Mouse (Mus musculus) intestine, postnatal 0 days (tissue): ENCODE measurements around the gene Prrx2. TPM values are rescaled to one million over a fixed set of nuclear protein-coding genes. Genes with fewer than 3 reads are reported as not detected.

Experiments used
- ATAC-seq: fragments of 200-750 bp; cut with Nextera tagmentation; 2 replicates; pipeline ENCODE4 v1.8.0; 2017; ENCODE audit warnings: mild to moderate bottlenecking, moderate TSS enrichment, moderate library complexity
- H3K27ac ChIP-seq: fragments of 300-500 bp; sonication (generic); 2 replicates; pipeline ENCODE4 v1.5.1; 2014; ENCODE audit warnings: mild to moderate bottlenecking, low read depth, low read length, moderate library complexity
- H3K27me3 ChIP-seq: fragments of 300-500 bp; sonication (generic); replicated peaks from 2 replicates; pipeline ENCODE4 v1.6.1; 2014; ENCODE audit warnings: low read length, mixed read lengths; ENCODE audit not compliant: control insufficient read depth, insufficient read depth
- H3K36me3 ChIP-seq: fragments of 300-500 bp; sonication (generic); 2 replicates; pipeline ENCODE4 v1.6.1; 2014; ENCODE audit warnings: mild to moderate bottlenecking, moderate library complexity; ENCODE audit not compliant: control insufficient read depth, insufficient read depth
- H3K4me1 ChIP-seq: fragments of 300-500 bp; sonication (generic); replicated peaks from 2 replicates; pipeline ENCODE4 v1.6.1; 2014; ENCODE audit warnings: antibody characterized with exemption, low read length, mixed read lengths; ENCODE audit not compliant: control insufficient read depth, insufficient read depth
- H3K4me2 ChIP-seq: fragments of 300-500 bp; sonication (generic); replicated peaks from 2 replicates; pipeline ENCODE4 v1.6.1; 2014; ENCODE audit warnings: low read depth, mild to moderate bottlenecking, moderate library complexity
- H3K4me3 ChIP-seq: fragments of 300-500 bp; sonication (generic); 2 replicates; pipeline ENCODE4 v1.5.1; 2014; ENCODE audit warnings: low read depth, low read length
- H3K9ac ChIP-seq: fragments of 300-500 bp; sonication (generic); 2 replicates; pipeline ENCODE4 v1.6.1; 2014; ENCODE audit warnings: mild to moderate bottlenecking, low read depth, low read length
- H3K9me3 ChIP-seq: fragments of 300-500 bp; sonication (generic); 2 replicates; pipeline ENCODE4 v1.6.1; 2016; ENCODE audit warnings: mixed run types; ENCODE audit not compliant: control insufficient read depth
- CTCF ChIP-seq: sonication (generic); IDR thresholded peaks from 2 replicates; pipeline ENCODE4 v1.5.1; 2016; ENCODE audit warnings: low read depth, mild to moderate bottlenecking, control low read depth, antibody characterized with exemption, moderate library complexity
- WGBS: fragments of 180-500 bp; shearing (Covaris S2); extraction: QIAGEN DNeasy Blood & Tissue Kit; methylation state at CpG from one replicate; pipeline ENCODE4 v1.1.7; 2014; 5-methylcytosine and 5-hydroxymethylcytosine counted together
- polyA plus RNA-seq: library from polyadenylated mRNA; unstranded; fragments of >200 nt; fragmentation: Nextera tagmentation; extraction: Ambion mirVana; gene quantifications from 2 replicates; pipeline ENCODE4 v1.2.1, GENCODE M21; 2015

The Prrx2 gene
- polyA plus RNA-seq, 1 experiment from 2014 or later, result 0.74 TPM

- Histone ChIP-seq H3K4me1 (peaks cover 11% of the 10 kb centered on the region; the same call in 1 of the 2 replicates), H3K9me3 (no peaks in the 10 kb centered on the region), H3K9ac (0 out of 2 replicates have a peak overlapping the region, but pooled peaks have one; percentile 73), H3K27ac (no peak overlapping the region), H3K36me3 (no peaks in the 10 kb centered on the region), H3K4me3 (peak overlapping the region; percentile 69), H3K4me2 (peak overlapping the region; percentile 85), H3K27me3 (no peaks in the 10 kb centered on the region)
- ATAC-seq, result peak; percentile 16
- WGBS, result 6% methylated on average over 28 of the region's 28 CpGs
- no peak for TF ChIP-seq CTCF
These were observed 27.6 kb upstream of the Prrx2 start for GRCm38 (mm10) chr2:30807147-30807647.

- peak within 1 kb of the TSS; percentile 80 for H3K27ac ChIP-seq
- no peaks in the 10 kb centered on the region for H3K36me3 ChIP-seq
- H3K4me2 ChIP-seq, result peak within 1 kb of the TSS; percentile 85
- H3K9ac ChIP-seq, result peak within 1 kb of the TSS; percentile 73
- peak within 1 kb of the TSS; percentile 69 for H3K4me3 ChIP-seq
- no peaks in the 10 kb centered on the region for H3K9me3 ChIP-seq
- TF ChIP-seq CTCF, result no peak
- ATAC-seq, result peak; percentile 99
- under 1% methylated on average over 44 of the region's 44 CpGs for WGBS
- H3K4me1 ChIP-seq, result peaks cover 11% of the 10 kb centered on the region; the same call in 1 of the 2 replicates
- H3K27me3 ChIP-seq, result no peaks in the 10 kb centered on the region
These were observed 27.0 kb upstream of the Prrx2 start, which contains the start of gene Ntmt1 for GRCm38 (mm10) chr2:30807648-30808295. TSS of gene Ntmt1 (plus strand) at chr2:30807826.

GRCm38 (mm10) chr2:30808296-30808655 lies 26.5 kb upstream of the Prrx2 start:
- Histone ChIP-seq H3K4me1 (peaks cover 11% of the 10 kb centered on the region; the same call in 1 of the 2 replicates), H3K9me3 (no peaks in the 10 kb centered on the region), H3K27ac (peak overlapping the region; percentile 80), H3K9ac (peak overlapping the region; percentile 73), H3K4me3 (peak overlapping the region; percentile 69), H3K36me3 (peaks cover 2% of the 10 kb centered on the region), H3K27me3 (no peaks in the 10 kb centered on the region), H3K4me2 (peak overlapping the region; percentile 85)
- no peak for TF ChIP-seq CTCF
- 2% methylated on average over 10 of the region's 10 CpGs for WGBS
- no peak for ATAC-seq

GRCm38 (mm10) chr2:30809503-30809902 lies 25.3 kb upstream of the Prrx2 start:
- no peak overlapping the region for H3K4me3 ChIP-seq
- peaks cover 11% of the 10 kb centered on the region; the same call in 1 of the 2 replicates for H3K4me1 ChIP-seq
- H3K27ac ChIP-seq, result no peak overlapping the region
- no peaks in the 10 kb centered on the region for H3K27me3 ChIP-seq
- peaks cover 15% of the 10 kb centered on the region for H3K36me3 ChIP-seq
- no peak for ATAC-seq
- no peaks in the 10 kb centered on the region for H3K9me3 ChIP-seq
- 53% methylated on average over 5 of the region's 5 CpGs for WGBS
- TF ChIP-seq CTCF, result no peak
- H3K9ac ChIP-seq, result no peak overlapping the region
- H3K4me2 ChIP-seq, result 0 out of 2 replicates have a peak overlapping the region, but pooled peaks have one; percentile 13

- Histone ChIP-seq H3K4me1 (peaks cover 11% of the 10 kb centered on the region; the same call in 1 of the 2 replicates), H3K9ac (no peak overlapping the region), H3K4me2 (no peak overlapping the region), H3K27me3 (no peaks in the 10 kb centered on the region), H3K36me3 (peaks cover 18% of the 10 kb centered on the region), H3K4me3 (no peak overlapping the region), H3K9me3 (no peaks in the 10 kb centered on the region), H3K27ac (no peak overlapping the region)
- ATAC-seq, result no peak
- no peak for TF ChIP-seq CTCF
- WGBS, result 76% methylated on average over 7 of the region's 7 CpGs
These were observed 24.2 kb upstream of the Prrx2 start for GRCm38 (mm10) chr2:30810573-30810972.

- Histone ChIP-seq H3K4me3 (no peak overlapping the region), H3K9ac (no peak overlapping the region), H3K9me3 (no peaks in the 10 kb centered on the region), H3K27me3 (no peaks in the 10 kb centered on the region), H3K36me3 (peaks cover 59% of the 10 kb centered on the region), H3K27ac (no peak overlapping the region), H3K4me2 (no peak overlapping the region), H3K4me1 (no peaks in the 10 kb centered on the region)
- no peak for ATAC-seq
- 88% methylated on average over 1 of the region's 1 CpGs for WGBS
- no peak for TF ChIP-seq CTCF
These were observed 18.4 kb upstream of the Prrx2 start for GRCm38 (mm10) chr2:30816383-30816782.
